Mouse (Mus musculus) yolk sac, embryonic 10.5 days (tissue): Measurements from ENCODE around the gene Gm20388.
A peak's percentile ranks its signal among the peaks of the same experiment; 100 is the strongest.

Experiments used
- DNase-seq: peaks from one replicate; pipeline ENCODE4 v3.0.0-alpha.2; 2017; ENCODE audit warnings: low spot score

Gene Gm20388

DNA sequence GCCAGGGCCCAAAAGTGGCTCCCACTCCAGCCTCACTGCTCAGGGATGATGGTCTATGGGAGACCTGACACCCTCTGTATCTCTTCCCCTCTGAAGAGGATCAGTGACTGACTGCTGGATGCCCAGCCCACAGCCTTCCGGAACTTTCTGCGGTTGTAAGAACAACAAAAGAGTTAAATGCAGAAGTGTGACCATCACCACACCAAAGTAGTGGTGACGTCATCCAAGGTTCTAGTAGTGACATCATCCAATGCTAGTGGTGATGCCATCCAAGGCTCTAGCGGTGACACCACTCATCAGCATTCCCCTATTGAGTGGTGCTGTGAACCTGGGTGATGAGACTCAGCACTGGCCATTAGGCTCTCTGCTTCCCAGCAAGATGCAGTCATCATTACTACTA lies 978.5 kb downstream of the Gm20388 start:
- no peak for DNase-seq

DNA sequence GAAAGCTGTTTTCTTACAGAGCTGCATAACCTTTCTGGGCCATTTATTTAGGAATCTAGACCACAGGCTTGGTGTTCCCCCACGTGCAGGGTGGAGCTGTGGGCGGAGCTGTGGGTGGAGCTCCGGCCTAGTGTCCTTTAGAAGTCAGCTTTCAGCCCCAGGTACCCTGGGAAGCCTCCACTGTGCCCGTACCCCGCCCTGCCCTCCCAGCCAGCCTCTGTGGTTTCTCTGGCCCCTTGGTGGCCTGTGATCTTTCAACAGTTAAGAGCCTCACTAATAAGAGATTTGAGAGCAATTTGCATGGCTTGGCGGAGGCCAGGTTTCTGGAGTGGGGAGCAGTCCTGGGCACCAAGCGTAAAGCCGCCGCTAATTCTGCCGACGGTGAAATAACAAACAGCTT lies 979.4 kb downstream of the Gm20388 start:
- DNase-seq = no peak

DNA sequence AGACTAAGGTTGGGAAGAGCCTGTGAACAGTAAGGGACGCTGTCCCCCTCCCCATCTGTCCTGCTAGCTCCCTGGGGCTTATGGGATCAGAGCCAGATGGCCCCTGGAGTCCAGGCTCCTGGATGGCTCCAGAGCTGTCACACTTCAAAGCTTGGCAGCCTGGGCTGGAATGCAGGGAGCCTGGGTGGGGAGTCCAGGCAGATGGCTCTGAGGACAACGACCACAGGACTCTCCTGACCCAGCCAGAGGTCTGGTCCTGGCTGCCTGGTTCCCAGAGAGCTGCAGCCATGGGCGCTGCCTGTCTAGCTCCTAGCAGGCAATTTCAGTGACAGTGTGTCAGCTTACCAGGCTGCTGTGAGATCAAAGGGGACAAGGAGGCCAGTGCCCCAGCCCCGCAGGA lies 984.4 kb downstream of the Gm20388 start:
- no peak for DNase-seq

DNA sequence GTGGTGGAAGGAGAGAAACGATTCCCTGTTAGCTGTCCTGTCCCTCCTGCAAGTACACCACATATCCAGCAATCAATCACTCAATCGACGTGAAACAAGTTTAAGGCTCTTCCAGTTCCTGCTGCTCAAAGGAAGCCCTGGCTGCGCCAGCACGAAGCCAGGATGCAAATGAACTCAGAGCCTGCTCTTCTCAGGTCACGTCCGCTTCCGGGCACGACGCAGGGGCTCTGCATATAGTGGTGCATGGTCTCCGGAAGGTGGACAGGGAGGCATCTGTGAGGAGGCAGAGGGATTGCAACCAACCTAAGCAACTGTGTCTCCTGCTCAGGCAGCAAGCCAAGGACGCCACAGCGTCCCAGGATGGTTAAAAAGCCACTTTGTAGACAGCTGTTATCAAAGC lies 985.0 kb downstream of the Gm20388 start:
- no peak for DNase-seq

DNA sequence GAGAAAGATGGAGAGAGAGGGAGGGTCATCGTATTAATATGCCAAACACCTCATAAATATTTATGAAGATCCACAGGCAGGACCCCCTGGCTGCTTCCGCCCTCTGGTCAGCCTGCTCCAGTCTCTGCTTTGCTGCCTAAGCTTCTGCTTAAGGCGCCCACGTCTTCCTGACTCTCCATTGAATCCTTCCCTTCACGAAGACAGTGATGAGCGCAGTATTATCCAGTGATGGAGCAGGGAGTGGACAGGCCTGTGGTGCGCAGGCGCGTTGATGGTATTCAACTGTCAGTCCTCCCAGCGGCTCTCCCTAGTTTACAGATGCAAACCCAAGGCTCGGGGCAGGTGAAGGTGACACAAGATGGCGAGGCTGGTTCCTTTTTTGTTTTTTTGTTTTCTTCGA lies 985.6 kb downstream of the Gm20388 start:
- no peak for DNase-seq

DNA sequence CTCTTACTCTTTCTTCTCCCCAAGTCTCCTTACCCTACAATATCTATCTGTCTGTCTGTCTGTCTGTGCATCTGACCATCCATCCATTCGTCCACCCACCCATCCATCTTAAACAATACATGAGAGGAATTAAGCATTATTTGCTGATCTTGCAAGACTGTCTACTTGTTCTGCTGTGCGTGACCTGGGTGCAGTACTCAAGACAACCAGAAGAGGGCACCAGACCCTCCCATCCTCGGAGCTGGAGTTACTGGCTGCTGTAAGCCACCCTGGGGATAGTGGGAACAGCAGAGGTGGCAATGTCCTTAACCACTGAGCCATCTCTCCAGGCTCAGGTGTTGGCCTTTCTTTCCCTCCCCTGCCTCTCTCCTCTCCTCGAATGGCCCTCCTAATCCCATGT lies 987.4 kb downstream of the Gm20388 start:
- DNase-seq = no peak

DNA sequence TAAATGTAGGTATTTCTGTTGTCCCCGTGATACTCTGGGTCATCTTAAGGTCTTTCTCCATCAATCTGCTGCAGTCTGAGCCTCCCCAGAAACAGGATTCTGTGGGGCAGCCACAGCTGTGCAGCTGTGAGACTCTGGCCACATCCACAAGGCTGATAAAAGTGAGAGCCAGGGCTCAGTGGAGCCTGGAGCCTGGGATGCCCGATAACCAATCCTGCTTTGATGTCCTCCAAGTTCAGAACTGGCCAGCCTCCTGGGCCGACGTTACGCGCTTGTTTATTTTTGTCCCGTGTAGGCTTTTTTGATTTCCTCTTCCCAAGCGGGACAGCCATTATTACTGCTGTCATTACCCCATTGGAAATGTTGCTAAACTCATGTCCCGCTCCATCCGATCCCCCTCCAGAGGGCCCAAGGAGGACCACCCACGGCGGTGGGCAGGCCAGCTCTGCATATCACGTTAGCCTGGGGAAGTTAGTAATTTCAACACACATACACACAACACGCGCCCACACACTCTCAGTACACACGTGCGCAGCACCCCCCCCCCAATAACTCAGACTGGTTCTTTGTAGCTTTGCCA lies 988.3 kb downstream of the Gm20388 start:
- no peak for DNase-seq

DNA sequence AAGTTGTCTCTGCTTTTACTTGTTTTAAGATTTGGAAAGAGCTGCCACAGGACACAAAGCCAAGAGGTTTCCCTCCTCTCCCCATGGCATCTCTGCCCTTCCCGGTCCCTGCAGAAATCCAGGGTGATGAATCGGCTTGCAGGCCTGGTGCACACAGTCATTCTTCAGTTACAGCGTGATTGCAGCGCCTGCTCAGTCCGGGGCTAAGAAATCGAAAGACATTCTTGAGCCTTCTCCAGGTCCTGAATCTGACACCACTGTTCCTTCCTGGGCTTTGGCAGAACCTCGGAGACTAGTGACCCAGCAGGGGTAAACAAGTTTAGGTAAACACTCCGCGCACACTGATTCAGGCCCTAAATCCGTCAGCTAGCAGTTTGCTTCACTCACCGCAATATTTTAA lies 991.7 kb downstream of the Gm20388 start:
- DNase-seq = no peak

DNA sequence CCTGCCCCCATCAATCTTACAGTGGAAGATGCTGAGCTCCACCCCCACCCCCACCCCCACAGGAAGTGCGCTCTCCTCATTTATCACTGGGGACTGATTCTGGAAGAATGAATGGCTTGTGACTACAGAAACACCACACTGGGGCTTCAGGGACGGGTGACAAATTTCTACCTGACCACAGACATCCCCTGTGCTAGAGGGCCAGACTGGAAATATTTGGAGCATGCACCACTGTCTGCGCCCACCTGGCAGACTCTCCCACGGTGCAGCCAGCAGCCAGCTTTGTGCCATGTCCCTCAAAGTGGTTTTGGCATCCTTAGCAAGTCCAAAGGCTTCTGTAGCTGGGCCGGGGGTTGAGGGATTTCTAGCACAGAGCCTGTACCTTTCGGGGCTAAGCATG lies 997.0 kb downstream of the Gm20388 start:
- no peak for DNase-seq

DNA sequence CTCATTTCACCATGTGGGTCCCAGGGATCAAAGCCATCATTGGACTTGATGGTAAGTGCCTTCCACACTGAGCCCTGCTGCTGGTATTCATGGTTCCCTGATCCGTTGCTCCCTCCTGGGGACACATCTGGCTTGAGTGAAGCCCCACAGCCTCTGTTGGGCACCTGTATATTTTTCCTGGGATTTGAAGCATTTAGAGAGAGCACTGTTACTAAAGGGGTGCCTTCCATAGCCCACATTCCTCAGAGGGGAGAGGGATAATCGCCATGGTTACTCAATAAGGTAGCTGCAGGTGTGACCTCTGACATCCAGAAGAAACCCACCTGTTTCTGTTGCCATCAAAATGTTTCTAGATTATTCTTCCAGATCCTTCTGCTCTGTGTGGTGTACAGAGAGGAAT lies 1000.3 kb downstream of the Gm20388 start:
- DNase-seq = no peak

DNA sequence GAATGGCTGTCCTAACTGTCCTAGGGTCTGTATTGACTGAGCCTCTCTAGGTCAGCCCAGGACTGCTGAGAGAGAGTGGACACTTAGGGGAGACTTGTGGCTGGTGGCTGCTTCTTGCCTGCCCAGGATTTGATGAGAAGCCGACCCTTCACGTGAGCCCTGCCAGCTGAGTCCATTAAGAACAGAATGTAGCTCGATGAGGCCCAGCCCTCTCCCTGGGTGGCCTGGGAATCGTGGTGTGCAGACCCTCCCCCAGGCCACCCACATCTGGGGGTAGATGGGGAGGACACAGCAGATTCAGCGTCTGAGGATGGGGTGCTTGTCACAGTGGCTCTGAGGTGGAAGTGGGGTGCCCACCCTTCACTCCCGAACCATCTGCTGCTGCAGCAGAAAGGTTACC lies 1001.8 kb downstream of the Gm20388 start:
- no peak for DNase-seq

DNA sequence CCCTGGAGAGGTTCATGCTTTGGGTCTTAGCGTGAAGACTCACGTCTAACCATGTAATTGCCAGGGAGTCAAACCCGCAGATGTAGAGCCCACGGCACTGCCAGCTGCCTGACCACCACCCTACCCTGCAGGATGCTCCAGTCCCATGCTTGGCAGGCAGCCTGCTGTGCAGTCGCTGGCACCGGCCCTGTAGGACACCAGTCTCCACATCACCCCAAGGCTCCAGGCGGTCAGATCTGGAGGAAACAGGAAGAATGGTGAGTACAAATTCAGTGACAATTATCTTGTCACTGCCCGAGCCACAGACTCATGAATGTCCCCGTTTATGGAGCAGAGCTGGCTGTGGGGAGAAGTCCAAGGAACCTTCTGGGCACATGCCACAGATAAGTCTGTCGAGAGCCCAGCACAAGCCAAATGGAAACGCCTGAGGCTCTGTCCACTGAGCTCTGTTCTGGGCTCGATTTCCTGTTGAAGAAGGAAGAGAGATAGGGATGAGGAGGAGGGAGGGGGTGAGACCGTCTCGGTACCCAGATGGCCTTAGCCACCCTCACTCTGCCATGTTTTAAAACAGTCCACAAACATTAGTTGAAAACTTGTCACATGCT lies 1006.3 kb downstream of the Gm20388 start:
- no peak for DNase-seq

DNA sequence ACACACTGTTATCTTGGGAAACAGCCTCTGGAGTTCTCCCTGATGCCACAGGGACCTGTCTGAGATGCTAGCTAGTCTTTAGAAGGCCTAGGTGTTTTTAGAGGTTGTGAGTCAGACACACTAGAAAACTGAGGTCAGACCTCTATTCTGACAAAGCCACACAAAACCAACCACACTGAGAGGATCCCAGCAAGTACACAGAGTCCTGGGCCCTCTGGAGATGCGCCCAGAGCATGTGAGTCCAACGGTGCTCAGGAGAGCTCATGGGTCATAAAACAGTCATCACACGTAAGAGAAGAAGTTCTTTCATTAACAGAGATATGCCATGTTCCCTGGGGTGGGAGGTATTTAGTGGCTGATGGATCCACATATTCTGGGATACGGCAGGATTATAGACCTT lies 1009.9 kb downstream of the Gm20388 start:
- no peak for DNase-seq

DNA sequence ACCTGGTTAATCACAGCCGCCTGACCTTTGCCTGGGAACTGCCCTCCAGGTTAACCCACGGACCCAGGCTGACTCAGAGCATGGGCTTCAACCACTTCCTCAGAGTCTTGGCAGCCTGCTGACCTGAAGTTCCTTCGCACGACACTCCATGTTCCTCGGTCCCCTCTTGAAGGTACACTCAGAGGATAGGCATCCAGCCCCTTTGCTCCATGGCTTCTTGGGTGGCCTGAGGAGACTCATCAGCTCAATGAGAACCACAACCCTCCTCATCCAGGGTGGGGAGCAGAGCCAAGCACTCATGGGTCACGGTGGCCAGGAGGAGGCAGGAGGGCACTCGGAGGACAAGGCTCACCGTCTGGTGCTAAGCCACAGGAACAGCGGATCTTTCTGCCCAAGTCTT lies 1015.6 kb downstream of the Gm20388 start:
- no peak for DNase-seq

DNA sequence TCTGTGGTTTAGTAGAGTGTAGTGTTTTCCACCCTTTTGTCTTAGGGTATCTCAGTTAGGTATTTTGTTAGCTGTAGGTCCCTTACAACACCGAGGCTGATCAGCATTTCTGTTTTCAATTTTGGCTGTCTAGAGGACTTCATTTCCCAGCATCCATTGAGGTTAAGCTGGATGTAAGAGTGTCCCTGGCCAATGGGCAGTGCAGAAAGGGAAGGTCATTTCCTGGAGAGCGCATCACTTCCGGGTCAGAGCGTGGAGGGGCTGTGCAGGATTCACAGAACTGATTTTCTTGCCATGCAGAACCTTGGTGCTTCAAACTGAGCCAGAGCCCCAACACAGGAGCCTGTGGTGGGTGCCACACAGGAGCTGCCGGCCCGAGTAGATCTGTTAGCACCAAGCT lies 1017.4 kb downstream of the Gm20388 start:
- no peak for DNase-seq

DNA sequence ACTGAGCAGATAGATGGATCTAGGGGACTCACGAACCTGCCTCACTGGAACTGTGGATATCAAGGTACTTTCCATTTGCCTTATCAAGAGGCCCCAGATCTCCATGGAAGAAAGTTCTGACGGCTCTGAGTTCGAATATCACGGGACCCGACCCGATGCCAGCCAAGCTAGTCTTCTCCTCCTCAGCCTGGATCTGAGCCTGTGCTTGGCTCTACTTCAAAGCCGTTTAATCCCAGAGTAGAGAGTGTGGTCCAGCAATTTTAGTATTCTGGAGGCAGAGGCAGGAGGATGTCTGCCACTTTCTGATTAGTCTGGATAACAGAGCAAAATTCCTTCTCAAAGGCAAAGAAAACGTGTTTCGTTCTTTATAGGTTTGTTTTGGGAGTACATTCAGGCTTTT lies 1024.0 kb downstream of the Gm20388 start:
- DNase-seq = no peak

DNA sequence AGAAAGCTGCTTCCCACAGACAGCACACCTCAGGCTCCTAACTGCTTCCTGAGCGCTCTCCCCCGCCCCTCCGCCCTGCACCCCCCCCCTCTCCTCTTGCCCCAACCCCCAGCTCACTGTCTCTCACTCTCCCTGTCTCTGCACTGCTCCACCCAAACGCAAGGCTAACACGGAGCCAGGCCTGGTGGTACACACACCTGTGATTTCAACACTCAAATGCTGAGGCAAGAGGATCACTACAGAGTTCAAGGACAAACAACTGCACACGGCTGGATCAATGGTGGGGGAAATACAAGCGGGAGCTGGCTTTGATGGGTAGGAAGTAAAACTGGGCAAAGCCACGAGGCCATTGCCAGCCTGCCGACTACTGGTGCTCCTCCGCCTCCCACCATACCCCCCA lies 1026.0 kb downstream of the Gm20388 start:
- no peak for DNase-seq

DNA sequence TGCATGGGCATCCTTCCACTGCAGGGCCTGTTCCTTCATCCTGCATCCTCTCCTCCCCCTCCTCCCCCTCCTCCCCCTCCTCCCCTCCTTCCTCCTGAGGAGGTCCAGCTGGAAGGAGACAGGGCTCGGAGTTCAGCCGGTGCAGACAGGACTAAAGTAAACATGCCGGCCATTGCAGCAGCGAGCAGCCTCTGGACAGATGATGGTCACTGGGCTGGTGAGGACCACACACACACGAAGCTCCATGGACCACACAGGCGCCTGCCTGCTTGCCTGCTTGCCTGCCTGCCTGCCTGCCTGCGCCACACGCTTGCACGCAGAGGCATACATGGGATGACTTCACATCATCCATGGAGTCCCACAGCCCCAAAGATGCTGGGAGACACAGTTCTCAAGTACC lies 1026.8 kb downstream of the Gm20388 start:
- DNase-seq = peak; percentile 79

DNA sequence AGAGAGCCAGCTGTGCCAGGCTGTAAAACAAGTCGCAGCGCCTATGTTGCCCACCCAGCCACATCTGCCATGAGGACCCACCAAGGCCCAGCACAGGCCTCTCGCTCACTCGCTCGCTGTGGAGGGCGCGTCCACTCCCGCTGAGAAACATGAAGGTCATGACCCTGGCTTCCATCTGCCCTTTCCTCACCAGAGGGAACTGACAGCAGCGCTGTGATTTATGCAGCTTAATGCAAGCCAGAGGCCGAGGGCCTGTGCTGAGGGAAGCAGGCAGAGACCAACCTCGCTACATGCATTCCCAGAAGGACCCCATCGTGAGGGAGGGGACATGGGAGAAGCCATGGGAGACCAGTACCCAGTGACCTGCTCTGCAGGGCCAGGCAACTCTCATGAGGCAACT lies 1029.6 kb downstream of the Gm20388 start:
- DNase-seq = peak; percentile 84

DNA sequence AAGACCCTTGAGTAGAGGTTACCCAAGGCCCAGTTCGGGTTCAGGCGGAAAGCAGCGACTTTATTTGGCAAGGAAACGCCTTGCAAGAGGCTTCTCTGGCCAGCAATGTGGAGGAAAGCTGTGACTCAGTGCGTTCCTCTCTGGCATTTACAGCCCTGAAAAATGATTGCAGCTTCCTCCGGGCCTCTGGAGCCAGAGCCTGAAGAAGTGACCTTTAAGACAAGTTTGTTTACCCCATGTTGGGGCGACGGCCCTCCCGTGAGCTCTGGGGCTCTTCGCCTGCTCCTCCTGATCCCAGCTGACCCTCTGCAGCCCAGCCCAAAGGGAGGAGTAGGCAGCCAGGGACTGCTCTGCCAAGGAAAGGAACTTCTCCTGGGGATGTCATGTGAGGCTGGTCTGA lies 1036.6 kb downstream of the Gm20388 start:
- DNase-seq = no peak

DNA sequence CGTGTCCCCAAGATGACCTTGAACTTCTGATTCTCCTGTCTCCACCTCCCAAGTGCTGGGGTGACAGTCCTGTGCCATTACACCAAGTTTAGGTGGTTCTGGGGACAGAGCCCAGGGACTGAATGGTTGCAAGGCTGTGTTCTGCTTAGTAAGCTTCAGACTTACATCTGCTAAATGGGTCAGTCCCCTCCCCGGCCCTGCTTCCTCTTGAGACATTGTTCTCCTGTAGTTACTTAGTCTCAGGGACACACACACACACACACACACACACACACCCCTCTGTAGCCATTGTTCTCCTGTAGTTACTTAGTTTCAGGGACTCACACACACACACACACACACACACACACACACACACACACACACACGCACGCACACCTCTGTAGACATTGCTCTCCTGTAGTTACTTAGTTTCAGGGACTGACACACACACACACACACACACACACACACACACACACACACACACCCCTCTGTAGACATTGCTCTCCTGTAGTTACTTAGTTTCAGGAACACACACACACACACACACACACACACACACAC lies 1037.5 kb downstream of the Gm20388 start:
- DNase-seq = no peak

DNA sequence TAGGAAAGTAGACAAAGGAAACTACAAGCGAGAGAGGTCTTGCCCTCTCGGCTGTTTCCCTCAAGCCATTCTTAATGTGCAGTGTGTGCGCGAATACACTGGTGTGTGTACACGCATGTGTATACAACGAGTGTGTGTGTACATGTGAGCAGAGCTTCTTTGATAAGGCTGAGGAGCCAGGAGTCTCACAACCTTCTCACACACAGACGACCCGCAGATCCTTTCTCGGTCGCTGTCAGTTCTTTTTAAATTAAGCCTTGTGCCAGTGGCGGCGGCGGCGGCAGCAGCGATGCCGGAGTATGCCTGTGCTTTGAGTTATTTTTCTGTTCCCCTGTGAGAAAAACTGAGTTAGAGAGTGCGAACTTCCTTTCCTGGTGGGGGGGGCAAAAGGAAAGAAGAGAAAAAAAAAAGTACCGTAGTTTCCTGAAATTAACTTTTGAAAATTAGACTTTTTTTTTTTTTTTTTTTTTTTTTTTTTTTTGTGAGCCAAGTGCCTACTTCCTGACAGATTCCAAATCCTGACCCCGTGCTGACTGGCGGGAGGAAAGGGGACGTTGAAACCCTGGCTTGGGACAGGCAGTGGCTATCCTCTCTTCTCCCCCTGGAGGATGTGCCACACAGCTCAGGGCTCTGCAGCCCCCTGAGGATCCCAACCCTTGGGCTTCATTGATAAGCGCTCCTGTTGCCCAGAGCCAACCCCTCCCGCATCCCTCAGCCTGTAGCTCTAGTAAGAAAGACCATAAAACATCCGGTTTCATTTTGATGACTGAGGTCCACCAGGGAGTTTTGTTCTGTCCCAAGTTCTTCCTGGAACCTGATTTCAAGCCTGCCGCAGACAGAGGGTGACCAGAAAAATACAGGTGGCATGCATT lies 1038.2 kb downstream of the Gm20388 start:
- DNase-seq = no peak

DNA sequence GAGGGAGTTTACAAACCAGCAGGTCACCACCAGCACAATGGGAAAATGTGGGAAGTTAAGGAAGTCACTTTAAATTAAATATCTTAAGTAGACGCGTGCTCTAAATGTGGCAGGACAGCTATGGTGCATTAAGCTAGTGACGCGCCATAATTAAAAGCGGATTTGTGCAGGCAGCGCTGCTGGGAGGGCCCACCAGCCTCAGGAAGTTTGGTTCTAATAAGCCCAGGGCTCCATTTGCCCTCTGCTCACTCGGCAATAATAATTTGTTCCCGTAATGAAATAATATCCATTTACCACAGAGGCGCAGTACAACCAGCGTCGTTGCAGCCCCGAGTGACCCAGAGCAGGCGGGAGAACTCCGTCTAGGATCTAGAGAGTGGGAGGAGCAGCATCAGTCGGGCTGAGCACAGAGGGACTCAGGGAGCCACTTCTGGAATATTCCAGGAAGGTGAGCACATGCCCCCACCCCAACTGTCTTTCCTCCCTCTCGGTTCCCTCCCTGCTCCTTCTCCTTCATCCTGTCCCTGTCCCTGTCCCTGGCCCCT lies 1040.1 kb downstream of the Gm20388 start:
- no peak for DNase-seq
